Mouse (Mus musculus) gastrocnemius, postnatal 10 days (tissue): ENCODE measurements at regions not wholly inside any gene's neighbourhood (a gene's known extent, or its start where the extent isn't known, plus 50 kb on each side); places are given as distances from the start of the nearest gene placed in this dataset.

Source experiments
- DNase-seq: peaks from one replicate; pipeline ENCODE4 v3.0.0; 2021; ENCODE audit warnings: mixed read lengths

DNA sequence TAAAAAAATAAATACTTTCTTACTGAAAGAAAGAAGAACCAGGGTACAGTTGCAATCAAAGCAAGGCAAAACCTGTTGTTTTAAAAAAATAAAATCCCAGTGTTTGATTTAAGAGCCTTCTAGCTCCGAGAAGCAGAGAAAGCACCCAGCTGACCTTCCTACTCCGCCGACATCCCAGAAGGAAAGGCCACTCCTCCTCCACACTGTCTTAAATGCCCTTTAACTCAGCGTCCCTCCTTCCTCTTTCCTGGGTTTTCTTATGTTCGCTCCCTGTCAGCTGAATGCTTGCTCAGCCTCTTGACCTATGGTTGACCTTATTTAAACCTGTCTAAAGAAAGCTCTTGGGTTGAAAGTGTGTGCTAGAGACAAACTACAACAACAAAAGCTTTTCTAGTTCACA is 79.1 kb downstream of the Sptssa start:
- DNase-seq, result no peak

DNA sequence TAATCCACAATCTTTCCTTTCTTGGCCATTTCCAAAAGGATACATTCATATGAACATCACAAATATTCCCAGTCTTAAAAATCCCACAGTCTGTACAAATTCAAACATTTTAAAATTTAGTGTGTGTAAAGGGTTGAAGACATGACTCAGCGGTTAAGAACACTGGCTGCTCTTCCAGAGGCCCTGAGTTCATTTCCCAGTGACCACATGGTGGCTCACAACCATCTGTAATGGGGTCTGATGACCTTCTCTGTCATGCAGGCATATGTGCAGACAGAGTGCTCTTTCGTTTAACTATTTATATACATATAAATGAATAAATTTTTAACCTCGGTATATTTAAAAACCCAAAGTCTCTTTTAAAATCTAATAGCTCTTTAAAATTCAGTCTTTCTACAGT is 79.6 kb downstream of the Sptssa start:
- DNase-seq, result no peak

GRCm38 (mm10) chr12:54572866-54573265 is 83.5 kb downstream of the Sptssa start:
- DNase-seq, result no peak

- no peak for DNase-seq
Measured at GRCm38 (mm10) chr12:54568078-54568931, 88.1 kb downstream of the Sptssa start.

DNA sequence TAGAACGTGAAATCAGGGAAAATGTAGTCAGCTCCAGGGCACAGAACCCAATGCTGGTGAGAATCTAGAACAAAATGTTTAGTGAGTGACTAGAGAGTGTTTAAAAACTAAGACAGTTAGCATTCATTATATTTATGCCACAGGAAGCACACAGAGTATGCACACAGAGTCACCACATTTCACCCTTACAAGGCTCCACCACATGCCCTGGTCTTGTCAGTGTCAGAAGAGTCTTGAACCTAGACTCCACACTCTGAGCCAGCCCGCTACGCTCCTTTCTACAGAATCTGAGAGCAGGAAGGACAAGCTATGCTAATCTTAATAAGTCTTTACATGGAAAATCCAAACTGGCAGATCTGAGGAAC is 89.0 kb downstream of the Sptssa start:
- DNase-seq, result no peak

GRCm38 (mm10) chr12:54566532-54567425 is 89.6 kb downstream of the Sptssa start:
- no peak for DNase-seq

DNA sequence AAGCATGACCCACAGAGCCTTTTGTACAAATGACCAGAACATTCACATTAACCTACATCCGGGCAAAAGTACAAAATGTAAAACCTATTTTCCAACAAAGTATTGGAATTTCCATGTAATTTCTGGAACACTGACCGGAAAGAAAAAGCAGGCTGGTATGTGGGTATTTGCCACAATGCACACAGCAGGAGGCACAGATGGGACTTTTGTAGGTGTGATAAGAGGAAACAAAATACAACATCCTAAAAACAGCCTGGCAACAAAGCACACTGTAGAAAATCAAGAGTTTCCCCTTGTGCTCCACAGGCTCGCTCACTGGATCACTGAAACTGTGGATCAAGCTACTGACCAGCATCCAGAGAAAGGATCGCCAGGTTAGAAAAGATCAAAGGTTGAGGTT is 94.4 kb downstream of the Sptssa start:
- no peak for DNase-seq

DNA sequence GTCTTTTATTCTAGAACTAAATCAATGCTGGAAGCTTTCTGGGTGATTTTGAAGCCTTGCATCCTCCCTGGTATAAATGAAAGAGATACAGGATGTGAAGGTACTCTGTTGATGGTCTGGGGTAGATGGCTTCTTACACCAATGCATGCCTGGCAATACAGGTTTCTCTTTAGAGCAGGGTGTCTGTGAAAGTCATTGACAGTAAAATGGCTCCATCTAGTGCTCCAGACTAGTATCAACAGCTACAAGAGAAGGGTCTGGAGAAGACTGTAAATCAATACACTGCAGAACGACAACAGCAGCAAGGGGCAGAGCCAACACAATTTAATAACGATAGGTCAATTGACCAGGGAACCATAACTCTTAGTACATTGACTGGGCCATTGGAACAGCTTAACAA is 98.3 kb downstream of the Sptssa start:
- DNase-seq, result no peak

DNA sequence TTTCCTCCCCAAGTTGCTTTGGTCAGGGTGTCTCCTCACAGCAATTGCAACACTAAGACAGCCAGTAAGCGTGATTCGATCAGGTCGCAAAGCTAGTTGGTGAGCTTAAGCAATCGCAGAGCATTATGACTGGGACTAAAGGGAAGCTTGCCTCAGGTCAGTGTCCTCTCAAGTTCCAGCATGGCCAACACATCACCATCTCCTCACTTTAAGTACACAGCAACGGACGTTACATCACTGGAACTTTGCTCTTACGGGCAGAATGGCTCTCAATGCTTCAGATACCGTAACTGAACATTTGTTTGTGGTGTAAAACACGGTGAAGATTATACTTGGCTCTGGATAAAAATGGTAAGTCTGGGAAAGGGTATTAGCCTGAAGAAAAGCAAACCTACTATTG is 106.7 kb downstream of the Sptssa start:
- DNase-seq, result no peak

GRCm38 (mm10) chr12:54545821-54546608 is 110.4 kb downstream of the Sptssa start:
- peak; percentile 62 for DNase-seq

GRCm38 (mm10) chr12:54538320-54538705 is 118.1 kb downstream of the Sptssa start:
- no peak for DNase-seq

DNA sequence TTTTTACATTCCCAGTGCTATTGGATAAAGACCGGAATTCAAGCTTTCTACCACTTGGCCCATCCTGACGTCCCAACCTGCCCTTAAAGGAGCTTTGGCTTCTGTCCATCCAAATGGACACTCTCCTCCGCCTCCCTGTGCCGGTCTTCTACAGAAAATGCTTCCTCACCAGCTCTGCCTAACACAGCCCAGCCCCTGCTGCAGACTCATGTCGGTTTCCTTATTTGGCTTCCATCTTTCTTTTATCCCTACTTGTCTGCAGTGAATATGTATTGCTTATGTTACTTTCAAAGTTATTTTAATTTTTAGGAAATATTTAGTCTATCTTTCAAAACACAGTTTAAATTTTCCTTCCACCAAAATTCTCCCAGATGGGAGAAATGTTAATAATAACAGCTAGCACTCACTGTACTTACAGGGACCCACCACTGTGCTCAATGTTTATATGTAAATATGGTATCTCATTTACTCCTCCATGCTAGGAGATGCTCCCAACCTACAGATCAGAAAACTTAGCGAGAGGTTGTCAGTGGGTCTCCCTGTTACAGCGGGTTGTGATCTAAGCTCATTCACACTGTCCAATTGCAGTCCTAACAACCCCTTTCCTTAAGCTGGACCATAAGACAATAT is 118.6 kb downstream of the Sptssa start:
- no peak for DNase-seq

DNA sequence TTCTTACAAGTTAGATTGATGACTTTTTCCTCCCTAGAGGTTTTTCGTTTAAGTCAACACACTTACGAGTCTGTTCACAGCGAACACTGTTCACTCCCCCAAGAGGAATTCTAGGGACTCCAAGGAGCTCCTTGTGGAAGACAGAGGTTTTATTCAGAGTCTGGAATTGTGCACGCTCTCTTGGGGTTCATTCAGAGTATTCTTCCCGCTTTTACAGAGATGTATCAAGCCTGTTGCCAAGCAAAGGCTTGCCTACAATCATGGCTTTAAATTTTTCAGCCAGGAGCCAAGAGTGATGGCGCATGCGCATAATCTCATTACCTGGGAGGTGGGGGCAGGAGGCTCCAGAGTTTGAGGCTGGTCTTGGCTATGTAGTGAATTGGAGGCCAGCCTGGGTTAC is 119.4 kb downstream of the Sptssa start:
- no peak for DNase-seq

- no peak for DNase-seq
Measured at GRCm38 (mm10) chr12:54535556-54536516, 120.5 kb downstream of the Sptssa start.

DNA sequence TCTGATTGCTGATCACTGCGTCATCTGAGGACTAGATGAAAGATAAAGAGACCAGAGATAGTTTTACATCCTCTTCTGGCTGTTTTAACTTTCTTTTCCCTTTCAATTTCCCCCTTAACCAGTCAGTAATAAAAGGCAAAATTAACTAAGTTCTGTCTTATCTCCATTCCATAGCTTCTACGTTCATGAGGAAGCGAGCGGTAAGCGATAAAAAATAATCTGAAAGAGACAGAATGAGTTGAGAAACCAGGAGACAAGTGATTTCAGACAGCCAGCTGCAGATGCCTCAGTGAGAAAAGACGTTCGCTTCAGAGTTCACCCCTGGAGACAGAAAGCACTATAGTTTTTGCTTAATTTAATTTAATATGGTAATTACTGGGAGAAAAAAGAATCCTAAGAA is 121.5 kb downstream of the Sptssa start:
- DNase-seq, result no peak

DNA sequence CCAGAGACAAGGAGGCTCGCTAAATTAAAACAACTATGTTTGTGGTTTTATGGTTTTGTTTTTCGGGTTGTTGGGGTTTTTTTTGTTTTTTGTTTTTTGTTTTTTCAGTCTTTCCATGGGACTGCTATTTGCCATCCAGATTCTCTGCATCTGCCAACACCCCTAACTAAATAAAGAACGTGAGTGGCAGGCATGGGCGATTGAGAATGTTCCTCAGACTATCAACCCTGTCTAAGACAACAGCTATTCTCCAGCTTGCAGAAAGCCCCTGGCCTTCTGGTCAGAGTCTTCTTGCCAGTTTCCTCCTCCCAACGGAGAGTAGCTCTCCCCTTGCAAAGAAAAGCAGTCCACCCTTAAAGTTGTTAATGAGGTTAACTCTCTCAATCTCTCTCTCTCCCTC is 123.2 kb downstream of the Sptssa start:
- no peak for DNase-seq

- DNase-seq, result no peak
Measured at GRCm38 (mm10) chr12:54532062-54532461, 124.3 kb downstream of the Sptssa start.

GRCm38 (mm10) chr12:54528046-54528445 is 128.3 kb downstream of the Sptssa start:
- peak; percentile 17 for DNase-seq

DNA sequence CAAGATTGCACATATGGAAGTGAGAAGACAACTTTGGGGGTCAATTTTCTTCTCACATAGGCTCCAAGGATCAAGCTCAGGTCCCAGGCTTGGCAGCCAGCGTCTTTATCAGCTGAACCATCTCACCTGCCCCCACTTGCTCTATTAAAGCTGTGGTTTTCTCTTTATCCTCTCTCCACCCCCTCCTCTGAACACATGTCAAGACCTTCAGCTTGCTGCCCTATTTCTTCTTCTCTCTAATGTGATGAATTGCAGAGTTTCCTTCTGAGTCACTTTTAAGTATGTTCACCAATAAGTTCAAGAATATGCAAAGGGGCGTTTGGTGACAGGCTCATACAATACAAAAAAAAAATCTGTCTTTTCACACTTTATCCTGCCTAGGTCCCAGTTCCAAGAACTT is 128.8 kb downstream of the Sptssa start:
- no peak for DNase-seq

DNA sequence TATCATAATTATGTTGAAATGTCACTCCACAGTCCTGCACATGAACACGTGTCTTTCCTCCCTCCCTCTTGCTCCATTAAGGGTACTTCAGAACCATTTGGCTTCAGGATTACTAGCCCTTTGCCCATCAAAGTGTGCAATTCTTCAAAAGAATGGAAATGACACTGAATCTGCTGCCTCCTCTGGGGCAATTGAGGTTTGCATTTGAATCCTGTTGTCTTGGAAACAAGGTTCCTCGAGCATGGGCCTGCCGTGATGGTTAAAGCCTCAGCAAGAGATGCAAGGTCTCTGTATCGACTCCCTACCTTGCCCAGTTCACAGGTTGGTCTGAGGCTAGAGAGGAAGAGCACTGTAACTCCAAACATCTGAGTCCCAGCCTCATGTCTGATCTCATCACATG is 136.0 kb downstream of the Sptssa start:
- no peak for DNase-seq

DNA sequence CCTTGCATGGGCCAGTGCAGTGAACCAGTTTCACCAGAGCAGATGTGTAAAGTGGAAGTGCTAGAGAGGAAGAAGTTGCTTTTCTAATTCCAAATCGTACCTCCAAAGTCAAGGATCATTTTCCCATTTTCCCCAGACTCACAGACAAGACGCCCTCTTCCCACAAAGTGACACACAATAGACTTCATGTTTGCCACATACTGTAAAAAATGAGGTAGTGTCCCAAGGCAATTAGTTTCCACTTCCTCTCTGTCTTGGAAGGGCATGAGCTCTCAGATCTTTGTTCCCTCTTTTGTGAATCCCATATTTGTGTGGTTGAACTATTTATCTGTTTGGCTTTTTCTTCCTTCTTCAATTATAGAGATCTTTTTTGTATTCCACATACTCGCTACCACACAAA is 137.0 kb downstream of the Sptssa start:
- DNase-seq, result no peak
